Mouse (Mus musculus) liver, embryonic 14.5 days (tissue): ENCODE measurements around the gene Kalrn.

Experiments used
- CTCF ChIP-seq: IDR thresholded peaks from 2 replicates; pipeline ENCODE4 v1.5.1; 2016; ENCODE audit warnings: antibody characterized with exemption, low read depth, control low read depth
- EP300 ChIP-seq: IDR thresholded peaks from 2 replicates; pipeline ENCODE4 v1.6.1; 2016; ENCODE audit warnings: antibody characterized with exemption, low read depth

DNA sequence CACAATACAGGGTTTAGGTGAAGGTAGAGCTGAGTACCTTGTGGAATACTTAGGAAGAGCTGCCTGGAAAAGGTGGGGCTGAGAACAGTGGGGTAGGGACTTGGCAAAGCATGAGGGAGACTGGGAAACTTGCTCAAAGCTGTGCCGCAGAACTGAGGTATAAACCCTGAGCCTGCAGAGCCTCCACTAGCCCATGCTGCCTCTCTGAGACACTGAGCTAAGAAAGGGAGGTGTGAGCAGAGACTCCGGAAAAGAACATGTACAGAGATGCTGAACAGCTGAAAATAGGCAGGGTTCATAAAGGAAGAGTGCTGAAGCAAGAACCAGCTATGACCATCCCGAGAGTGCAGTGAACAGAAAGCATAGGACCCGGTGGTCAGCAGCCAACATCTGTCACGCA, 103.0 kb downstream of the Kalrn start:
- TF ChIP-seq EP300 (no peak), CTCF (no peak)
